13 mouse cellular contexts compared by ENCODE assay signal in the genomic region with DNA sequence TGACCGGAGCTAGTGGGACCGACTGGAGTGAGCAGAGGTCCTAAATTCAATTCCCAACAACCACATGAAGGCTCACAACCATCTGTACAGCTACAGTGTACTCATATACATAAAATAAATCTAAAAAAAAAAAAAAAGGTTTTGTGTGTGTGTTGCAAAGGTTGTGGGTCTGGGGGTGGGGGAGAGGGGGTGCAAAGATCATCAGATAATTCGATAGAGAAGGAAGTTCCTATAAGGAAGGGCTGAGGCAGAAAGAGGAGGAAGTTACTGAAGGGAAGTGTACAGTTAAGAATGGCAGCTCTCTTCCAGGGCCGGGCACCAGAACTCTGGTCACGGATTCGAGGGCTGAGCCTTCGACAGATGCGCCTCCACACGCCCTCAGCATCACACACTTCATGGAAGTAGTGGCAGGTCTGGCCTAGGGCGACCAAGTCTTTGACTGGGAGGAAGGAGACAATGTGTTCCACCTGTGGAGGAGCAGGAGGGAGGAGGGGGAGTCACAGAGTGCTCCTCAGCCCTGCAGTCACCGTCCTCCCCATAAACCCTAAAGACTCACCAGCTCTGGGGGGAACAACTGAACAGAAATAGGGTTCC.
"Had no signal": no experiment of that assay in that cellular context is flagged by ENCODE, and none has a peak within 500 bp of the region (broad histone marks: within the 10 kb centered on the region; RNA-seq: fewer than 3 reads in every experiment).

No protein-coding gene starts in this region.

- H3K9me3 ChIP-seq: lung, embryonic 15.5 days; midbrain, embryonic 10.5 days; neural tube, embryonic 12.5 days had no signal

- H3K4me2 ChIP-seq: liver, embryonic 11.5 days; lung, embryonic 15.5 days; neural tube, embryonic 12.5 days had no signal

- H3K27ac ChIP-seq: kidney, postnatal 0 days; layer of hippocampus, adult 2 months; lung, embryonic 15.5 days; neural tube, embryonic 12.5 days had no signal

- DNase-seq: kidney, adult 11 months; kidney, adult 9 months; kidney, postnatal 36 days; left cerebral cortex, postnatal 4 days; lung, postnatal 14 days; midbrain, embryonic 14.5 days; right cerebral cortex, postnatal 14 days had no signal

- H3K4me3 ChIP-seq: layer of hippocampus, adult 2 months; lung, embryonic 15.5 days; midbrain, embryonic 10.5 days; neural tube, embryonic 12.5 days had no signal

- H3K9ac ChIP-seq: lung, embryonic 15.5 days; neural tube, embryonic 12.5 days had no signal

- H3K27me3 ChIP-seq: lung, embryonic 15.5 days; neural tube, embryonic 12.5 days had no signal

- H3K36me3 ChIP-seq: lung, embryonic 15.5 days; midbrain, embryonic 10.5 days; neural tube, embryonic 12.5 days had no signal
